ENCODE assay signal across 11 mouse cellular contexts in genomic region chr2:27762920-27763780, GRCm38 (mm10).
DNase-seq lines count a peak whose midpoint lies in the region; ATAC-seq and TF ChIP-seq lines count a peak whose summit lies in the region.
"Had no signal": no experiment of that assay in that cellular context is flagged by ENCODE, and none has a peak within 500 bp of the region (broad histone marks: within the 10 kb centered on the region; RNA-seq: fewer than 3 reads in every experiment).

No protein-coding gene starts in this region.

- no peak overlapping the region for H3K4me3 ChIP-seq in hindbrain, embryonic 12.5 days
- no peak overlapping the region for H3K4me3 ChIP-seq in hindbrain, postnatal 0 days (ENCODE audit: low read length)
- no peak overlapping the region for H3K4me3 ChIP-seq in embryonic facial prominence, embryonic 15.5 days (replicated peaks)
- no peak overlapping the region for H3K4me3 ChIP-seq in stomach, embryonic 16.5 days (replicated peaks; ENCODE audit: low read length)
- H3K4me3 ChIP-seq: intestine, embryonic 15.5 days had no signal

- DNase-seq in hindbrain, postnatal 0 days (ENCODE audit: low spot score) = no peak
- peak; percentile 63 for DNase-seq in retina, postnatal 1 day
- DNase-seq in retina, embryonic 14.5 days (ENCODE audit: low spot score) = no peak
- no peak for DNase-seq in left cerebral cortex, adult 8-10 months (ENCODE audit: low spot score in 2 of 2)
- DNase-seq: layer of hippocampus, adult 9-11 months; thymus, adult 2 months had no signal

- no peaks in the 10 kb centered on the region for H3K9me3 ChIP-seq in hindbrain, embryonic 12.5 days (replicated peaks)
- no peaks in the 10 kb centered on the region for H3K9me3 ChIP-seq in hindbrain, postnatal 0 days (ENCODE audit: low read length)
- no peaks in the 10 kb centered on the region for H3K9me3 ChIP-seq in embryonic facial prominence, embryonic 15.5 days (replicated peaks)
- H3K9me3 ChIP-seq in stomach, embryonic 16.5 days (replicated peaks; ENCODE audit: control insufficient read depth, low read length) = no peaks in the 10 kb centered on the region
- H3K9me3 ChIP-seq: intestine, embryonic 15.5 days had no signal

- 56% methylated on average over 14 of the region's 14 CpGs for WGBS in hindbrain, embryonic 12.5 days
- WGBS in hindbrain, postnatal 0 days = 58% methylated on average over 14 of the region's 14 CpGs
- 53% methylated on average over 14 of the region's 14 CpGs for WGBS in embryonic facial prominence, embryonic 15.5 days
- WGBS in stomach, embryonic 16.5 days = 67% methylated on average over 14 of the region's 14 CpGs

- H3K9ac ChIP-seq in hindbrain, embryonic 12.5 days = no peak overlapping the region
- no peak overlapping the region for H3K9ac ChIP-seq in hindbrain, postnatal 0 days (replicated peaks; ENCODE audit: low read length)
- no peak overlapping the region for H3K9ac ChIP-seq in embryonic facial prominence, embryonic 15.5 days
- H3K9ac ChIP-seq in stomach, embryonic 16.5 days (ENCODE audit: low read length) = no peak overlapping the region
- H3K9ac ChIP-seq: intestine, embryonic 15.5 days had no signal

- peak overlapping the region; percentile 72 for H3K27ac ChIP-seq in hindbrain, embryonic 12.5 days
- H3K27ac ChIP-seq in hindbrain, postnatal 0 days = no peak overlapping the region
- H3K27ac ChIP-seq in embryonic facial prominence, embryonic 15.5 days (replicated peaks) = peak overlapping the region; percentile 58
- H3K27ac ChIP-seq in stomach, embryonic 16.5 days (ENCODE audit: low read length) = 0 out of 2 replicates have a peak overlapping the region, but pooled peaks have one; percentile 12
- H3K27ac ChIP-seq: intestine, embryonic 15.5 days had no signal

- no peak for TF ChIP-seq CTCF in hindbrain, postnatal 0 days (IDR thresholded peaks at IDR 0.05; ENCODE audit: low read depth)

- H3K27me3 ChIP-seq in hindbrain, embryonic 12.5 days = no peaks in the 10 kb centered on the region
- H3K27me3 ChIP-seq in hindbrain, postnatal 0 days (ENCODE audit: insufficient read depth, low read length) = no peaks in the 10 kb centered on the region
- H3K27me3 ChIP-seq in embryonic facial prominence, embryonic 15.5 days = no peaks in the 10 kb centered on the region
- no peaks in the 10 kb centered on the region for H3K27me3 ChIP-seq in stomach, embryonic 16.5 days (ENCODE audit: control insufficient read depth, insufficient read depth, low read length)
- H3K27me3 ChIP-seq: intestine, embryonic 15.5 days had no signal

- H3K4me1 ChIP-seq in hindbrain, embryonic 12.5 days = peaks cover 48% of the 10 kb centered on the region
- peaks cover 18% of the 10 kb centered on the region for H3K4me1 ChIP-seq in hindbrain, postnatal 0 days (ENCODE audit: insufficient read depth, low read length)
- peaks cover 69% of the 10 kb centered on the region for H3K4me1 ChIP-seq in embryonic facial prominence, embryonic 15.5 days
- H3K4me1 ChIP-seq in stomach, embryonic 16.5 days (ENCODE audit: control insufficient read depth, insufficient read depth, low read length) = peaks cover 22% of the 10 kb centered on the region

- H3K4me2 ChIP-seq in hindbrain, embryonic 12.5 days (replicated peaks) = no peak overlapping the region
- H3K4me2 ChIP-seq in hindbrain, postnatal 0 days (ENCODE audit: low read depth, low read length) = no peak overlapping the region
- H3K4me2 ChIP-seq in embryonic facial prominence, embryonic 15.5 days (replicated peaks) = no peak overlapping the region
- H3K4me2 ChIP-seq in stomach, embryonic 16.5 days (ENCODE audit: low read depth, low read length) = no peak overlapping the region
- H3K4me2 ChIP-seq: intestine, embryonic 15.5 days had no signal

- ATAC-seq in hindbrain, embryonic 12.5 days (ENCODE audit: low FRiP score) = no peak
- no peak for ATAC-seq in hindbrain, postnatal 0 days
- ATAC-seq in embryonic facial prominence, embryonic 15.5 days (ENCODE audit: insufficient number of reproducible peaks, low FRiP score, low TSS enrichment, low read depth) = no peak
- ATAC-seq in stomach, embryonic 16.5 days (ENCODE audit: insufficient read depth, low FRiP score) = no peak
- ATAC-seq: CD4-positive, CD25-positive, alpha-beta regulatory T cell, adult 4 months; intestine, embryonic 15.5 days had no signal

- H3K36me3 ChIP-seq in hindbrain, embryonic 12.5 days = peaks cover 14% of the 10 kb centered on the region
- no peaks in the 10 kb centered on the region for H3K36me3 ChIP-seq in hindbrain, postnatal 0 days (ENCODE audit: insufficient read depth, low read length)
- H3K36me3 ChIP-seq in embryonic facial prominence, embryonic 15.5 days = peaks cover 21% of the 10 kb centered on the region
- peaks cover 4% of the 10 kb centered on the region; the same call in 1 of the 2 replicates for H3K36me3 ChIP-seq in stomach, embryonic 16.5 days (ENCODE audit: control insufficient read depth, insufficient read depth, low read length)
